Mouse (Mus musculus): ENCODE data around the gene Vta1.

GRCm38 (mm10) chr10:14619156-14619555 is 86.2 kb downstream of the Vta1 start:
- TF ChIP-seq E2F4 (IDR thresholded peaks at IDR 0.05; ENCODE audit: insufficient read depth) (no peak), SRF (IDR thresholded peaks at IDR 0.05; ENCODE audit: control insufficient read depth, insufficient read length, low read depth) (no peak), MAX (IDR thresholded peaks at IDR 0.05; ENCODE audit: low read depth) (no peak), USF1 (IDR thresholded peaks at IDR 0.05; ENCODE audit: low read depth) (no peak), POLR2A (IDR thresholded peaks at IDR 0.05; ENCODE audit: insufficient read length, low read depth) (no peak), CEBPB (IDR thresholded peaks at IDR 0.05; ENCODE audit: insufficient read depth, poor library complexity, severe bottlenecking) (no peak), POLR2AphosphoS2 (IDR thresholded peaks at IDR 0.05; ENCODE audit: insufficient read length, low read depth) (no peak), MYOG (IDR thresholded peaks at IDR 0.05; ENCODE audit: control insufficient read depth in 1 of 3, insufficient read depth in 1 of 3, insufficient read length in 2 of 3, low read depth in 2 of 3) (no peak), TCF3 (IDR thresholded peaks at IDR 0.05; ENCODE audit: insufficient read length, low read depth) (no peak), MYOD1 (IDR thresholded peaks at IDR 0.05; ENCODE audit: control insufficient read depth in 1 of 3, insufficient read length in 2 of 3, low read depth in 2 of 3) (no peak), TCF12 (IDR thresholded peaks at IDR 0.05; ENCODE audit: insufficient read depth, poor library complexity, severe bottlenecking) (no peak), REST (IDR thresholded peaks at IDR 0.05; ENCODE audit: insufficient read depth, insufficient read length) (no peak)

All from myocyte (in vitro differentiated cells).